Mouse (Mus musculus) WW6 (cell line): ENCODE results near the gene Sirt5.
A peak's percentile ranks its signal among the peaks of the same experiment; 100 is the strongest.

ENCODE experiments used
- DNase-seq: peaks from one replicate; pipeline ENCODE4 v3.0.0-alpha.2; 2013; ENCODE audit warnings: low read depth, low spot score

Sirt5 gene

GRCm38 (mm10) chr13:43364985-43365824 is at the start of gene Sirt5:
Gene Sirt5, plus strand, starts transcription at chr13:43365496.
- DNase-seq = peak; percentile 88

GRCm38 (mm10) chr13:43317411-43317810 is 47.9 kb upstream of the Sirt5 start:
- no peak for DNase-seq

GRCm38 (mm10) chr13:43319396-43319795 is 45.9 kb upstream of the Sirt5 start:
- no peak for DNase-seq

- DNase-seq = no peak
Observed at GRCm38 (mm10) chr13:43321492-43321891, 43.8 kb upstream of the Sirt5 start.

- DNase-seq = no peak
Observed at GRCm38 (mm10) chr13:43325427-43325826, 39.9 kb upstream of the Sirt5 start.

- DNase-seq = no peak
Observed at GRCm38 (mm10) chr13:43331721-43332444, 33.4 kb upstream of the Sirt5 start.

GRCm38 (mm10) chr13:43332591-43332990 is 32.7 kb upstream of the Sirt5 start:
- peak; percentile 38 for DNase-seq

- DNase-seq = no peak
Observed at GRCm38 (mm10) chr13:43336425-43337221, 28.7 kb upstream of the Sirt5 start.

GRCm38 (mm10) chr13:43338001-43338400 is 27.3 kb upstream of the Sirt5 start:
- no peak for DNase-seq

- no peak for DNase-seq
Observed at GRCm38 (mm10) chr13:43338632-43339031, 26.7 kb upstream of the Sirt5 start.

- DNase-seq = no peak
Observed at GRCm38 (mm10) chr13:43346825-43347224, 18.5 kb upstream of the Sirt5 start.

GRCm38 (mm10) chr13:43349376-43349775 is 15.9 kb upstream of the Sirt5 start:
- no peak for DNase-seq

GRCm38 (mm10) chr13:43350489-43351169 is 14.7 kb upstream of the Sirt5 start:
- DNase-seq = no peak

- DNase-seq = no peak
Observed at GRCm38 (mm10) chr13:43353356-43353755, 11.9 kb upstream of the Sirt5 start.

- DNase-seq = no peak
Observed at GRCm38 (mm10) chr13:43354362-43354761, 10.9 kb upstream of the Sirt5 start.

- DNase-seq = no peak
Observed at GRCm38 (mm10) chr13:43356346-43357125, 8.8 kb upstream of the Sirt5 start.

- no peak for DNase-seq
Observed at GRCm38 (mm10) chr13:43360534-43360933, 4.8 kb upstream of the Sirt5 start.

- no peak for DNase-seq
Observed at GRCm38 (mm10) chr13:43362353-43362752, 2.9 kb upstream of the Sirt5 start.

- no peak for DNase-seq
Observed at GRCm38 (mm10) chr13:43365825-43366184, 509 bp downstream of the Sirt5 start.

- no peak for DNase-seq
Observed at GRCm38 (mm10) chr13:43370063-43370462, 4.8 kb downstream of the Sirt5 start.

GRCm38 (mm10) chr13:43372892-43373291 is 7.6 kb downstream of the Sirt5 start:
- DNase-seq = no peak
